Comparison of ENCODE assay signal across 1 mouse cellular context in genomic region chr8:94094281-94094680, GRCm38 (mm10).
TF ChIP-seq lines count a peak whose summit lies in the region.

No protein-coding gene starts in this region.

TF ChIP-seq in MEL, 35 proteins besides CTCF, POLR2A, EP300 and RAD21:
- TF ChIP-seq MYC (IDR thresholded peaks at IDR 0.05; ENCODE audit: low read depth, low read length): peak; percentile 69; the same call in 1 of the 2 replicates
- TF ChIP-seq JUND (IDR thresholded peaks at IDR 0.05; ENCODE audit: low read depth, low read length): no peak
- TF ChIP-seq MAX (IDR thresholded peaks at IDR 0.05; ENCODE audit: low read length): no peak
- TF ChIP-seq SMC3 (IDR thresholded peaks at IDR 0.05; ENCODE audit: low read depth, low read length): peak; percentile 43
